ENCODE assay signal across 8 mouse cellular contexts in genomic region chr7:29852831-29853218, GRCm38 (mm10). TPM values are rescaled to one million over a fixed set of nuclear protein-coding genes. Genes with fewer than 3 reads are reported as not detected.
A peak's percentile ranks its signal among the peaks of the same experiment; 100 is the strongest.
DNase-seq lines count a peak whose midpoint lies in the region; ATAC-seq and TF ChIP-seq lines count a peak whose summit lies in the region.

No protein-coding gene starts in this region.

- H3K27ac ChIP-seq in heart, embryonic 14.5 days (replicated peaks in 1 of 2; ENCODE audit: control insufficient read depth in 1 of 2, insufficient read depth in 1 of 2, low read depth in 2 of 2, low read length in 2 of 2): no peak overlapping the region
- peak overlapping the region; percentile 84; the same call in 1 of the 2 replicates for H3K27ac ChIP-seq in hindbrain, embryonic 10.5 days
- no peak overlapping the region for H3K27ac ChIP-seq in midbrain, embryonic 11.5 days (ENCODE audit: low read depth, low read length)

- peak overlapping the region; percentile 81 for H3K4me2 ChIP-seq in heart, embryonic 14.5 days (ENCODE audit: low read length)
- peak overlapping the region; percentile 74 for H3K4me2 ChIP-seq in midbrain, embryonic 11.5 days

- H3K4me1 ChIP-seq in heart, embryonic 14.5 days (ENCODE audit: control insufficient read depth in 2 of 2, insufficient read depth in 2 of 2, low read length in 2 of 2): peaks cover 4 to 5% of the 10 kb centered on the region in 2 experiments; a peak in 2 of 4 replicates
- peaks cover 15% of the 10 kb centered on the region for H3K4me1 ChIP-seq in G1E (ENCODE audit: insufficient read depth, low read depth, low read length)
- H3K4me1 ChIP-seq in hindbrain, embryonic 10.5 days (replicated peaks): peaks cover 11% of the 10 kb centered on the region
- H3K4me1 ChIP-seq in midbrain, embryonic 11.5 days (ENCODE audit: control insufficient read depth, insufficient read depth, low read length): 0 out of 2 replicates have a peak, but pooled peaks cover 5% of the 10 kb centered on the region

- H3K9ac ChIP-seq in heart, embryonic 14.5 days (ENCODE audit: low read length): peak overlapping the region; percentile 66
- H3K9ac ChIP-seq in midbrain, embryonic 11.5 days (ENCODE audit: low read length): peak overlapping the region; percentile 78

- H3K36me3 ChIP-seq in heart, embryonic 14.5 days (ENCODE audit: control insufficient read depth, insufficient read depth, low read length): no peaks in the 10 kb centered on the region
- peaks cover 20% of the 10 kb centered on the region for H3K36me3 ChIP-seq in G1E (replicated peaks)
- H3K36me3 ChIP-seq in hindbrain, embryonic 10.5 days: peaks cover 29% of the 10 kb centered on the region
- H3K36me3 ChIP-seq in midbrain, embryonic 11.5 days (ENCODE audit: control insufficient read depth, insufficient read depth, low read length): no peaks in the 10 kb centered on the region

- TF ChIP-seq CTCF in G1E (IDR thresholded peaks at IDR 0.05; ENCODE audit: low read depth, low read length): no peak

- no peak for ATAC-seq in heart, embryonic 14.5 days (ENCODE audit: insufficient number of reproducible peaks, insufficient read depth, low FRiP score, low read depth)
- ATAC-seq in G1E (ENCODE audit: extremely low read depth, insufficient number of reproducible peaks, low FRiP score, poor library complexity, severe bottlenecking): no peak
- peak; percentile 20; the same call in 1 of the 2 replicates for ATAC-seq in midbrain, embryonic 11.5 days (ENCODE audit: low FRiP score)

- H3K9me3 ChIP-seq in heart, embryonic 14.5 days (ENCODE audit: control insufficient read depth, low read length): no peaks in the 10 kb centered on the region
- H3K9me3 ChIP-seq in G1E (replicated peaks): 0 out of 2 replicates have a peak, but pooled peaks cover 3% of the 10 kb centered on the region
- H3K9me3 ChIP-seq in hindbrain, embryonic 10.5 days: peaks cover 6% of the 10 kb centered on the region; the same call in 1 of the 2 replicates
- no peaks in the 10 kb centered on the region for H3K9me3 ChIP-seq in midbrain, embryonic 11.5 days (ENCODE audit: control insufficient read depth, low read length)

- H3K27me3 ChIP-seq in heart, embryonic 14.5 days (ENCODE audit: control insufficient read depth, insufficient read depth, low read length): no peaks in the 10 kb centered on the region
- no peaks in the 10 kb centered on the region for H3K27me3 ChIP-seq in G1E (ENCODE audit: insufficient read depth, low read length)
- no peaks in the 10 kb centered on the region for H3K27me3 ChIP-seq in hindbrain, embryonic 10.5 days (ENCODE audit: insufficient read depth, poor library complexity, severe bottlenecking)
- H3K27me3 ChIP-seq in midbrain, embryonic 11.5 days (ENCODE audit: control insufficient read depth, insufficient read depth, low read length): no peaks in the 10 kb centered on the region

- DNase-seq in heart, adult 18-20 months: no peak
- DNase-seq in G1E (ENCODE audit: low spot score): peak; percentile 2
- DNase-seq in hindbrain, embryonic 10.5 days (ENCODE audit: low spot score): no peak
- DNase-seq in midbrain, embryonic 11.5 days (ENCODE audit: low spot score, missing footprints): no peak
- no peak for DNase-seq in layer of hippocampus, adult 8-10 months (ENCODE audit: low spot score in 2 of 2)
- DNase-seq in layer of hippocampus, adult 9-11 months: no peak
- DNase-seq in kidney, postnatal 4 days: no peak

- peak overlapping the region; percentile 52 to 82 for H3K4me3 ChIP-seq in heart, embryonic 14.5 days (ENCODE audit: control insufficient read depth in 1 of 2, insufficient read depth in 1 of 2, low read depth in 1 of 2, low read length in 2 of 2)
- H3K4me3 ChIP-seq in G1E (ENCODE audit: low read depth, low read length): peak overlapping the region; percentile 75
- H3K4me3 ChIP-seq in hindbrain, embryonic 10.5 days: peak overlapping the region; percentile 62
- peak overlapping the region; percentile 57 for H3K4me3 ChIP-seq in midbrain, embryonic 11.5 days (ENCODE audit: low read depth, low read length)

- 60% methylated on average over 9 of the region's 9 CpGs for WGBS in heart, embryonic 14.5 days
- WGBS in hindbrain, embryonic 10.5 days: 59% methylated on average over 9 of the region's 9 CpGs
- WGBS in midbrain, embryonic 11.5 days: 58% methylated on average over 9 of the region's 9 CpGs

RNA-seq across cellular contexts. Expression of gene Zfp940, which starts 0.6 kb away (rescaled TPM):
- 1.8 and 2.3 TPM in 2 replicates for polyA plus RNA-seq in heart, embryonic 14.5 days (2014; fragmentation: Nextera tagmentation; extraction: Ambion mirVana)
- under 1 TPM; 0.62 to 0.87 TPM for total RNA-seq in heart, adult 18-20 months (2021)
- total RNA-seq in G1E (2014; fragmentation: Nextera tagmentation) (5.9 and 11.1 TPM in 2 replicates), G1E (2017) (5.8 and 6.3 TPM in 2 replicates)
- 0.30 and 0.50 TPM in 2 replicates for polyA plus RNA-seq in G1E (2012)
- polyA plus RNA-seq in hindbrain, embryonic 10.5 days (2016; fragmentation: Nextera tagmentation; extraction: Ambion mirVana): 8.7 and 10.3 TPM in 2 replicates
- 12.5 and 12.6 TPM in 2 replicates for polyA plus RNA-seq in midbrain, embryonic 11.5 days (2014; fragmentation: Nextera tagmentation; extraction: Ambion mirVana)
- 10 to 100 TPM; 18.6 to 24.0 (median 20.8) TPM for total RNA-seq in layer of hippocampus, adult 8-10 months (2022)

RNA-seq across cellular contexts. Expression of gene Zfp420, which starts 7.0 kb away (rescaled TPM):
- 3.8 and 4.0 TPM in 2 replicates for polyA plus RNA-seq in heart, embryonic 14.5 days (2014; fragmentation: Nextera tagmentation; extraction: Ambion mirVana)
- 1 to 10 TPM; 3.3 to 3.9 TPM for total RNA-seq in heart, adult 18-20 months (2021)
- total RNA-seq in G1E (2014; fragmentation: Nextera tagmentation) (8.8 and 11.3 TPM in 2 replicates), G1E (2017) (4.5 and 5.2 TPM in 2 replicates)
- polyA plus RNA-seq in G1E (2012): 0.24 and 0.36 TPM in 2 replicates
- polyA plus RNA-seq in hindbrain, embryonic 10.5 days (2016; fragmentation: Nextera tagmentation; extraction: Ambion mirVana): 8.0 and 8.8 TPM in 2 replicates
- 10.3 and 12.1 TPM in 2 replicates for polyA plus RNA-seq in midbrain, embryonic 11.5 days (2014; fragmentation: Nextera tagmentation; extraction: Ambion mirVana)
- 10 to 100 TPM; 14.9 to 23.0 (median 17.0) TPM for total RNA-seq in layer of hippocampus, adult 8-10 months (2022)

RNA-seq across cellular contexts. Expression of gene Zfp790, which starts 36.9 kb away (rescaled TPM):
- polyA plus RNA-seq in heart, embryonic 14.5 days (2014; fragmentation: Nextera tagmentation; extraction: Ambion mirVana): 10.4 and 12.0 TPM in 2 replicates
- 1 to 10 TPM; 9.1 to 9.8 TPM for total RNA-seq in heart, adult 18-20 months (2021)
- total RNA-seq in G1E (2014; fragmentation: Nextera tagmentation) (12.5 and 13.2 TPM in 2 replicates), G1E (2017) (12.2 and 12.7 TPM in 2 replicates)
- polyA plus RNA-seq in G1E (2012): 0.59 and 0.75 TPM in 2 replicates
- polyA plus RNA-seq in hindbrain, embryonic 10.5 days (2016; fragmentation: Nextera tagmentation; extraction: Ambion mirVana): 14.3 and 17.3 TPM in 2 replicates
- 20.6 and 25.3 TPM in 2 replicates for polyA plus RNA-seq in midbrain, embryonic 11.5 days (2014; fragmentation: Nextera tagmentation; extraction: Ambion mirVana)
- 10 to 100 TPM; 20.7 to 28.9 (median 23.7) TPM for total RNA-seq in layer of hippocampus, adult 8-10 months (2022)

RNA-seq across cellular contexts. Expression of gene Zfp27, which starts 53.5 kb away (rescaled TPM):
- 8.7 and 9.2 TPM in 2 replicates for polyA plus RNA-seq in heart, embryonic 14.5 days (2014; fragmentation: Nextera tagmentation; extraction: Ambion mirVana)
- total RNA-seq in heart, adult 18-20 months (2021): 1 to 10 TPM; 8.6 to 8.7 TPM
- total RNA-seq in G1E (2014; fragmentation: Nextera tagmentation) (10.6 and 12.6 TPM in 2 replicates), G1E (2017) (9.0 and 10.2 TPM in 2 replicates)
- 0.23 and 0.27 TPM in 2 replicates for polyA plus RNA-seq in G1E (2012)
- polyA plus RNA-seq in hindbrain, embryonic 10.5 days (2016; fragmentation: Nextera tagmentation; extraction: Ambion mirVana): 8.5 and 12.2 TPM in 2 replicates
- 14.7 and 15.3 TPM in 2 replicates for polyA plus RNA-seq in midbrain, embryonic 11.5 days (2014; fragmentation: Nextera tagmentation; extraction: Ambion mirVana)
- total RNA-seq in layer of hippocampus, adult 8-10 months (2022): 10 to 100 TPM; 17.8 to 21.2 (median 18.0) TPM

RNA-seq across cellular contexts. Expression of gene Zfp383, which starts 55.2 kb away (rescaled TPM):
- 4.1 and 4.2 TPM in 2 replicates for polyA plus RNA-seq in heart, embryonic 14.5 days (2014; fragmentation: Nextera tagmentation; extraction: Ambion mirVana)
- 1 to 10 TPM; 4.2 to 7.5 TPM for total RNA-seq in heart, adult 18-20 months (2021)
- total RNA-seq in G1E (2014; fragmentation: Nextera tagmentation) (0.44 TPM in 1 of 2 replicates, not detected in the other), G1E (2017) (1.6 and 2.2 TPM in 2 replicates)
- 0.04 and 0.08 TPM in 2 replicates for polyA plus RNA-seq in G1E (2012)
- 4.8 and 4.9 TPM in 2 replicates for polyA plus RNA-seq in hindbrain, embryonic 10.5 days (2016; fragmentation: Nextera tagmentation; extraction: Ambion mirVana)
- 8.6 and 10.8 TPM in 2 replicates for polyA plus RNA-seq in midbrain, embryonic 11.5 days (2014; fragmentation: Nextera tagmentation; extraction: Ambion mirVana)
- 10 to 100 TPM in 1 of 4 experiments, 1 to 10 TPM in 3; 8.3 to 11.0 (median 9.2) TPM for total RNA-seq in layer of hippocampus, adult 8-10 months (2022)
